In the genomic region with DNA sequence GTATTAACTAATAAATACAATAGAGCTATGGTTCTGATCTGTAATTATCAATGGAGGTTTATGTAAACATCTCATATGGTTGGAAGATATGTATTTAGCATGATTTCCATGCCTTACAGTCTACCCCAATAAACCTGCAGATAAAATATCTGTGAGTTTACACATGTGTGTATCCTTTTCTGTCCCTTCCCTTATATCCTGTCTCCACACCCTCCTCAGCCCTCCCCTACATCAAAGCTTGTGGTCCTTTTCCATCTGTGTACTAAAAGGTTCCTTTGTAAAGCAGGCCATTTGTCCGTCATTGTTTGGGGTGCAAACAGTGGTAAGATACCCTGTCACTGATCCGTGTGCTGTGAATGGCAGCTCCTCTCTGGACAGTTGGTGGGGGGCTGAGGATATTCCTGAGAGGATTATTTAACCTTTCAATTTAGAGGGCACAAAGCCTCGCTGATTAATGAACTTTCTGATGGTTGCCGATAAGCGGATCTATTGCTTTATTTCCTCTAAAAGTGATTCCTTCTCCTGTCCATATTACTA, we compare ENCODE assay signal across 22 mouse cellular contexts.
A peak's percentile ranks its signal among the peaks of the same experiment; 100 is the strongest.
DNase-seq lines count a peak whose midpoint lies in the region; ATAC-seq lines count a peak whose summit lies in the region.
"Had no signal": no experiment of that assay in that cellular context is flagged by ENCODE, and none has a peak within 500 bp of the region (broad histone marks: within the 10 kb centered on the region; RNA-seq: fewer than 3 reads in every experiment).

No protein-coding gene starts in this region.

- peaks cover 12% of the 10 kb centered on the region for H3K4me1 ChIP-seq in midbrain, embryonic 11.5 days (ENCODE audit: control insufficient read depth, insufficient read depth, low read length)
- peaks cover 23% of the 10 kb centered on the region for H3K4me1 ChIP-seq in midbrain, embryonic 10.5 days
- H3K4me1 ChIP-seq in forebrain, embryonic 15.5 days = peaks cover 21% of the 10 kb centered on the region
- peaks cover 19% of the 10 kb centered on the region for H3K4me1 ChIP-seq in midbrain, embryonic 14.5 days (ENCODE audit: control insufficient read depth, insufficient read depth, low read length)
- H3K4me1 ChIP-seq: embryonic facial prominence, embryonic 12.5 days had no signal

- no peak overlapping the region for H3K4me3 ChIP-seq in midbrain, embryonic 11.5 days (ENCODE audit: low read depth, low read length)
- no peak overlapping the region for H3K4me3 ChIP-seq in midbrain, embryonic 10.5 days
- H3K4me3 ChIP-seq in forebrain, embryonic 15.5 days = no peak overlapping the region
- H3K4me3 ChIP-seq in midbrain, embryonic 14.5 days (replicated peaks; ENCODE audit: low read depth, low read length) = no peak overlapping the region
- H3K4me3 ChIP-seq: embryonic facial prominence, embryonic 12.5 days; neural tube, embryonic 12.5 days had no signal

- no peaks in the 10 kb centered on the region for H3K27me3 ChIP-seq in midbrain, embryonic 11.5 days (ENCODE audit: control insufficient read depth, insufficient read depth, low read length)
- no peaks in the 10 kb centered on the region for H3K27me3 ChIP-seq in midbrain, embryonic 10.5 days (ENCODE audit: low read depth, poor library complexity, severe bottlenecking)
- H3K27me3 ChIP-seq in forebrain, embryonic 15.5 days = no peaks in the 10 kb centered on the region
- H3K27me3 ChIP-seq in midbrain, embryonic 14.5 days (ENCODE audit: control insufficient read depth, insufficient read depth, low read length) = no peaks in the 10 kb centered on the region
- H3K27me3 ChIP-seq: embryonic facial prominence, embryonic 12.5 days; neural tube, embryonic 12.5 days had no signal

- WGBS in midbrain, embryonic 11.5 days = 20% methylated on average over 5 of the region's 5 CpGs
- WGBS in midbrain, embryonic 10.5 days = 32% methylated on average over 5 of the region's 5 CpGs
- WGBS in forebrain, embryonic 15.5 days = 27% methylated on average over 5 of the region's 5 CpGs
- 9% methylated on average over 5 of the region's 5 CpGs for WGBS in midbrain, embryonic 14.5 days

- no peak overlapping the region for H3K9ac ChIP-seq in midbrain, embryonic 11.5 days (ENCODE audit: low read length)
- H3K9ac ChIP-seq in forebrain, embryonic 15.5 days (replicated peaks) = no peak overlapping the region
- no peak overlapping the region for H3K9ac ChIP-seq in midbrain, embryonic 14.5 days (replicated peaks; ENCODE audit: low read length)
- H3K9ac ChIP-seq: embryonic facial prominence, embryonic 12.5 days; lung, embryonic 14.5 days; neural tube, embryonic 12.5 days had no signal

- peak; percentile 54; the same call in 1 of the 2 replicates for ATAC-seq in midbrain, embryonic 11.5 days (ENCODE audit: low FRiP score)
- ATAC-seq in forebrain, embryonic 15.5 days (replicated peaks) = no peak
- ATAC-seq in midbrain, embryonic 14.5 days (ENCODE audit: low FRiP score, low TSS enrichment) = no peak
- ATAC-seq in erythroblast, adult 5-6 weeks (replicated peaks; ENCODE audit: low FRiP score, poor library complexity, severe bottlenecking) = no peak
- ATAC-seq: activated CD4-positive, CD25-positive, alpha-beta regulatory T cell, adult 4 months had no signal

- peak; percentile 42 for DNase-seq in heart, adult 11 months
- no peak for DNase-seq in heart, adult 18-20 months
- DNase-seq in midbrain, embryonic 11.5 days (ENCODE audit: low spot score, missing footprints) = peak; percentile 85
- no peak for DNase-seq in midbrain, embryonic 10.5 days (ENCODE audit: low spot score)
- DNase-seq in midbrain, embryonic 14.5 days = peak; percentile 40
- no peak for DNase-seq in thymus, postnatal 0 days (ENCODE audit: low spot score)
- DNase-seq: adrenal gland, postnatal 10 days; cerebellum, adult 11 months; cerebellum, postnatal 10 days; gastrocnemius, postnatal 25 days; kidney, adult 11 months; kidney, postnatal 10 days; left cerebral cortex, postnatal 4 days; lung, embryonic 14.5 days; lung, postnatal 36 days; right cerebral cortex, postnatal 14 days had no signal

- no peaks in the 10 kb centered on the region for H3K36me3 ChIP-seq in midbrain, embryonic 11.5 days (ENCODE audit: control insufficient read depth, insufficient read depth, low read length)
- peaks cover 13% of the 10 kb centered on the region for H3K36me3 ChIP-seq in midbrain, embryonic 10.5 days
- no peaks in the 10 kb centered on the region for H3K36me3 ChIP-seq in forebrain, embryonic 15.5 days
- no peaks in the 10 kb centered on the region for H3K36me3 ChIP-seq in midbrain, embryonic 14.5 days (ENCODE audit: control insufficient read depth, insufficient read depth, low read length)
- H3K36me3 ChIP-seq: embryonic facial prominence, embryonic 12.5 days; neural tube, embryonic 12.5 days had no signal

- H3K4me2 ChIP-seq in midbrain, embryonic 11.5 days = no peak overlapping the region
- no peak overlapping the region for H3K4me2 ChIP-seq in forebrain, embryonic 15.5 days (replicated peaks)
- peak overlapping the region; percentile 21; the same call in 1 of the 2 replicates for H3K4me2 ChIP-seq in midbrain, embryonic 14.5 days (ENCODE audit: low read length)
- H3K4me2 ChIP-seq: embryonic facial prominence, embryonic 12.5 days; lung, embryonic 14.5 days; neural tube, embryonic 12.5 days had no signal

- no peaks in the 10 kb centered on the region for H3K9me3 ChIP-seq in midbrain, embryonic 11.5 days (ENCODE audit: control insufficient read depth, low read length)
- no peaks in the 10 kb centered on the region for H3K9me3 ChIP-seq in midbrain, embryonic 10.5 days (replicated peaks)
- H3K9me3 ChIP-seq in forebrain, embryonic 15.5 days = no peaks in the 10 kb centered on the region
- no peaks in the 10 kb centered on the region for H3K9me3 ChIP-seq in midbrain, embryonic 14.5 days (ENCODE audit: control insufficient read depth, low read length)
- H3K9me3 ChIP-seq: embryonic facial prominence, embryonic 12.5 days; G1E; neural tube, embryonic 12.5 days had no signal

- 0 out of 2 replicates have a peak overlapping the region, but pooled peaks have one; percentile 20 for H3K27ac ChIP-seq in midbrain, embryonic 11.5 days (ENCODE audit: low read depth, low read length)
- H3K27ac ChIP-seq in midbrain, embryonic 10.5 days (replicated peaks) = no peak overlapping the region
- peak overlapping the region; percentile 58 for H3K27ac ChIP-seq in forebrain, embryonic 15.5 days (replicated peaks)
- H3K27ac ChIP-seq in midbrain, embryonic 14.5 days (replicated peaks; ENCODE audit: low read depth, low read length) = peak overlapping the region; percentile 75
- H3K27ac ChIP-seq: embryonic facial prominence, embryonic 12.5 days; neural tube, embryonic 12.5 days had no signal

Comparison
In these comparisons a context has a peak if more than half of its experiments do, and no peak if none do; other contexts are left out.
1. DNase-seq: peak in heart, adult 11 months (single experiment), midbrain, embryonic 11.5 days (single experiment) and midbrain, embryonic 14.5 days (single experiment); none in heart, adult 18-20 months (0 of 2), midbrain, embryonic 10.5 days (single experiment) and thymus, postnatal 0 days (single experiment).